Mouse (Mus musculus): ENCODE measurements around the gene Kcnc3. TPM values are rescaled to one million over a fixed set of nuclear protein-coding genes. Genes with fewer than 3 reads are reported as not detected.
A peak's percentile ranks its signal among the peaks of the same experiment; 100 is the strongest.

Gene Kcnc3
- polyA plus RNA-seq, 1 experiment, result 1.6 TPM

DNA sequence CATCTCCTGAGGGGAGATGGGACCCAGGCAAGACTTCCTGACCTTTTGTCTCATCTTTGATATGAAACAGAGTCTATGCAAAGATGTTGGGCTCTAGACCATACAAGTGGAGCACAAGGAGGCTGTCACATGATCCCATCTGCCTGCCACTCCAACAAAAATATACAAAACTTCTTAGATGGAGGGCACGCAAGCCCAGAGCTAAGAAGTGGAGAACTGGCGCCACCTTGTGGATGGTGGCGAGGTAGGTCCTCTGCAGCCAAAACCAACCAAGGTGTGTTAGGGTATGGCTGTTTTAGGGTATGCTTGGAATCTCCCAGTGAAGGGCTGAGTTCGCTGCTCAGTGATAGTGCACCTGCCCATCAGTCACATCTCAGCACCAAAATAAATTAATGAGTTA is 59.5 kb downstream of the Kcnc3 start:
- TF ChIP-seq CTCF (IDR thresholded peaks at IDR 0.05; ENCODE audit: low read depth, low read length), result peak; percentile 81
- no peak for TF ChIP-seq POLR2A (IDR thresholded peaks at IDR 0.05; ENCODE audit: borderline replicate concordance, low read depth, low read length)
- Histone ChIP-seq H3K4me1 (ENCODE audit: control insufficient read depth, insufficient read depth, low read length) (no peaks in the 10 kb centered on the region), H3K27ac (ENCODE audit: insufficient read depth, low read depth, low read length) (no peak overlapping the region), H3K4me3 (ENCODE audit: insufficient read depth, low read length) (no peak overlapping the region)

DNA sequence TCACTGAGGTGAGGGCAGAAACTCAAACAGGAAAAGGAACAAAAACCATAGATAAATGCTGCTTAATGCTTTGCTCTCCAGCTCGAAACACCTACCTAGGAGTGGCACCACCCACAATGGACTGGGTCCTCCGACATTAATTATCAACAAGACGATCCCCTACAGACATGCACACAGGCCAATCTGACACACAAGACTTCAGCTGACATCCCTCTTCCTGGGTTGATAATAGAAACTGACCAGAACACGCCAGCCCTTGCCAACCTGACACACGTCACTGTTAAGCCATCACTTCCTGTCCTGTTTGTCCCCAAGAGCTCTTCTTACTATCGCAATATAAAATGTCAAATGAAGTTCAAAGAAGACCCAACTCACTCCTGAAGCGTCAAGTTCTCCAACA is 61.0 kb downstream of the Kcnc3 start:
- H3K4me1 ChIP-seq (ENCODE audit: control insufficient read depth, insufficient read depth, low read length), result no peaks in the 10 kb centered on the region
- H3K4me3 ChIP-seq (ENCODE audit: insufficient read depth, low read length), result no peak overlapping the region
- no peak for TF ChIP-seq CTCF (IDR thresholded peaks at IDR 0.05; ENCODE audit: low read depth, low read length)
- no peak for TF ChIP-seq POLR2A (IDR thresholded peaks at IDR 0.05; ENCODE audit: borderline replicate concordance, low read depth, low read length)
- no peak overlapping the region for H3K27ac ChIP-seq (ENCODE audit: insufficient read depth, low read depth, low read length)

DNA sequence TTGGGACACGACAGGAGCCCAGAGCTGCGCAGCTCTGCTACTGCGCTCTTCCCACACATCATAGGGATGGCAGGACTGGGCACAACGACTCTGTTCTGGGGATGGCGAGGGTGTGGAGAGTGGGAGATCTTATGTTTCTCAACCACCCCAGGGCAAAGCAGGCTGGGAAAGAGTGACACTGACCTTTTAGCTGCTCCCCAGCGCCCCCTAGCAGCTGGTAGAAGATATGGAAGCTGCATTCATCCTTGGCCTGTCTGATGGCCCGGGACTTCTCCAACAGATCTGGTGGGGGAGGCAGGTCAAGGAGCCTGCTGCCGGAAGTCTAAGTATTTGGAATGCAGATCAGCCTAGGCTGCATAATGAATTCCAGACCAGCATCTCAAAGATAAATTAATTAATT is 63.3 kb downstream of the Kcnc3 start:
- no peak overlapping the region for H3K4me3 ChIP-seq (ENCODE audit: insufficient read depth, low read length)
- no peak overlapping the region for H3K27ac ChIP-seq (ENCODE audit: insufficient read depth, low read depth, low read length)
- no peaks in the 10 kb centered on the region for H3K4me1 ChIP-seq (ENCODE audit: control insufficient read depth, insufficient read depth, low read length)
- TF ChIP-seq CTCF (IDR thresholded peaks at IDR 0.05; ENCODE audit: low read depth, low read length), result peak; percentile 50
- TF ChIP-seq POLR2A (IDR thresholded peaks at IDR 0.05; ENCODE audit: borderline replicate concordance, low read depth, low read length), result no peak

Other genes starting within 250 kb of the Kcnc3 start
- gene Syt3, start 206.6 kb upstream of the Kcnc3 start, polyA plus RNA-seq (2012; ENCODE audit: insufficient read depth, insufficient read length, missing spikeins), result 0.62 and 0.89 TPM in 2 replicates
- gene 1700008O03Rik, start 204.8 kb upstream of the Kcnc3 start, polyA plus RNA-seq (2012; ENCODE audit: insufficient read depth, insufficient read length, missing spikeins), result 1.2 TPM in 1 of 2 replicates, not detected in the other
- not detected in 2 replicates for gene Lrrc4b, start 161.6 kb upstream of the Kcnc3 start, polyA plus RNA-seq (2012; ENCODE audit: insufficient read depth, insufficient read length, missing spikeins)
- not detected in 2 replicates for gene Aspdh, start 125.3 kb upstream of the Kcnc3 start, polyA plus RNA-seq (2012; ENCODE audit: insufficient read depth, insufficient read length, missing spikeins)
- 46.7 and 51.3 TPM in 2 replicates for gene Josd2, start 122.7 kb upstream of the Kcnc3 start, polyA plus RNA-seq (2012; ENCODE audit: insufficient read depth, insufficient read length, missing spikeins)
- gene Emc10, start 94.1 kb upstream of the Kcnc3 start, polyA plus RNA-seq (2012; ENCODE audit: insufficient read depth, insufficient read length, missing spikeins), result 82.1 and 89.3 TPM in 2 replicates
- 2.1 and 2.9 TPM in 2 replicates for gene Fam71e1, start 94.1 kb upstream of the Kcnc3 start, polyA plus RNA-seq (2012; ENCODE audit: insufficient read depth, insufficient read length, missing spikeins)
- gene Mybpc2, start 66.0 kb upstream of the Kcnc3 start, polyA plus RNA-seq (2012; ENCODE audit: insufficient read depth, insufficient read length, missing spikeins), result not detected in 2 replicates
- gene Spib, start 58.6 kb upstream of the Kcnc3 start, polyA plus RNA-seq (2012; ENCODE audit: insufficient read depth, insufficient read length, missing spikeins), result 0.32 and 0.43 TPM in 2 replicates
- gene Pold1, start 41.8 kb upstream of the Kcnc3 start, polyA plus RNA-seq (2012; ENCODE audit: insufficient read depth, insufficient read length, missing spikeins), result 18.7 and 25.8 TPM in 2 replicates
- 98.8 and 104 TPM in 2 replicates for gene Nr1h2, start 36.7 kb upstream of the Kcnc3 start, polyA plus RNA-seq (2012; ENCODE audit: insufficient read depth, insufficient read length, missing spikeins)
- gene Napsa, start 18.3 kb upstream of the Kcnc3 start, polyA plus RNA-seq (2012; ENCODE audit: insufficient read depth, insufficient read length, missing spikeins), result 218 and 224 TPM in 2 replicates
- gene Myh14, start 80.2 kb downstream of the Kcnc3 start, polyA plus RNA-seq (2012; ENCODE audit: insufficient read depth, insufficient read length, missing spikeins), result not detected in 2 replicates
- not detected in 2 replicates for gene Izumo2, start 118.1 kb downstream of the Kcnc3 start, polyA plus RNA-seq (2012; ENCODE audit: insufficient read depth, insufficient read length, missing spikeins)
- 39.8 and 42.0 TPM in 2 replicates for gene Vrk3, start 157.7 kb downstream of the Kcnc3 start, polyA plus RNA-seq (2012; ENCODE audit: insufficient read depth, insufficient read length, missing spikeins)
- 0.71 and 0.81 TPM in 2 replicates for gene Zfp473, start 160.4 kb downstream of the Kcnc3 start, polyA plus RNA-seq (2012; ENCODE audit: insufficient read depth, insufficient read length, missing spikeins)
- 30.8 and 36.7 TPM in 2 replicates for gene Nup62, start 225.4 kb downstream of the Kcnc3 start, polyA plus RNA-seq (2012; ENCODE audit: insufficient read depth, insufficient read length, missing spikeins)
- gene Il4i1, start 225.7 kb downstream of the Kcnc3 start, polyA plus RNA-seq (2012; ENCODE audit: insufficient read depth, insufficient read length, missing spikeins), result 1.2 and 3.5 TPM in 2 replicates
- 28.4 and 32.8 TPM in 2 replicates for gene Atf5, start 226.0 kb downstream of the Kcnc3 start, polyA plus RNA-seq (2012; ENCODE audit: insufficient read depth, insufficient read length, missing spikeins)

All from bone marrow macrophage, adult 2 months (primary cell).